ENCODE assay signal across 8 mouse cellular contexts in the genomic region with DNA sequence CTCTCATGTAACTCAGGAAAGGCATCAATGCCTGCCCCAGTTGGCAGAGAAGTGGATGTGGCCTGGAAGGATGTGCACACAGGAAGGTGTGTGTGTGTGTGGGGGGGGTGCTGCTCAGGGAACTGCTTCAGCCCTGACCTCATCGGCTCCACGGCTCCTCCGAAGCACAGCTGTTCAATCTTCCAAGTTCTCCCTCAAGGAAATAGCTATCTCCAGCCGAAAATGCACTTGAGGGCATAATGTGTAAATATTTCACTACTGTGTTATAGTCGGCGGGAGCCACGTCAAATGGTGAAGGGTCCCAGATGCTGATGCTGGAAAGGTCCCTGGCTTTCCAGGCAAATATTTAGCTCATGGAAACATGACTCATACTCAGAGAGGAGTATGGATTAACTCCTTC. TPM values are rescaled to one million over a fixed set of nuclear protein-coding genes. Genes with fewer than 3 reads are reported as not detected.
A peak's percentile ranks its signal among the peaks of the same experiment; 100 is the strongest.
DNase-seq lines count a peak whose midpoint lies in the region; ATAC-seq and TF ChIP-seq lines count a peak whose summit lies in the region.

No protein-coding gene starts in this region.

- intact Hi-C loops in left cerebral cortex, postnatal 25 days (cut with DNase I), result no loop called here

- H3K27ac ChIP-seq in heart, embryonic 15.5 days, result peak overlapping the region; percentile 76
- H3K27ac ChIP-seq in limb, embryonic 12.5 days, result peak overlapping the region; percentile 86
- H3K27ac ChIP-seq in thymus, adult 2 months (ENCODE audit: control insufficient read depth, insufficient read depth, low read length), result no peak overlapping the region

- DNase-seq in 3T3-L1 (ENCODE audit: low read depth, low spot score) (peak; percentile 39), NIH3T3 (ENCODE audit: low read depth) (peak; percentile 70)
- DNase-seq in left cerebral cortex, postnatal 25 days (ENCODE audit: low spot score in 2 of 2), result no peak
- no peak for DNase-seq in frontal cortex, postnatal 10 days (ENCODE audit: low spot score in 2 of 2)
- DNase-seq in thymus, adult 2 months, result no peak

- TF ChIP-seq CTCF in thymus, adult 2 months (IDR thresholded peaks at IDR 0.05; ENCODE audit: borderline replicate concordance, control insufficient read depth, extremely low read depth, insufficient read depth, low read length, poor library complexity), result no peak

- peaks cover 22% of the 10 kb centered on the region for H3K4me1 ChIP-seq in heart, embryonic 15.5 days (replicated peaks)
- H3K4me1 ChIP-seq in limb, embryonic 12.5 days (replicated peaks), result peaks cover 37% of the 10 kb centered on the region
- H3K4me1 ChIP-seq in thymus, adult 2 months (replicated peaks; ENCODE audit: control insufficient read depth, insufficient read depth, low read length), result no peaks in the 10 kb centered on the region

- peak; percentile 73 for ATAC-seq in heart, embryonic 15.5 days (replicated peaks; ENCODE audit: insufficient number of reproducible peaks, insufficient read depth, low FRiP score, low read depth)
- ATAC-seq in limb, embryonic 12.5 days (ENCODE audit: insufficient number of reproducible peaks, insufficient read depth, low FRiP score, low TSS enrichment, low read depth), result no peak
- ATAC-seq in cerebellum, adult (ENCODE audit: insufficient number of reproducible peaks, low FRiP score, low TSS enrichment), result no peak

- peak overlapping the region; percentile 9; the same call in 1 of the 2 replicates for H3K4me2 ChIP-seq in heart, embryonic 15.5 days
- H3K4me2 ChIP-seq in limb, embryonic 12.5 days, result no peak overlapping the region

- 26% methylated on average over 7 of the region's 7 CpGs for WGBS in heart, embryonic 15.5 days
- 34% methylated on average over 7 of the region's 7 CpGs for WGBS in limb, embryonic 12.5 days
- 41% methylated on average over 7 of the region's 7 CpGs for WGBS in thymus, adult 2 months

- H3K27me3 ChIP-seq in heart, embryonic 15.5 days, result 0 out of 2 replicates have a peak, but pooled peaks cover 7% of the 10 kb centered on the region
- H3K27me3 ChIP-seq in limb, embryonic 12.5 days, result no peaks in the 10 kb centered on the region
- no peaks in the 10 kb centered on the region for H3K27me3 ChIP-seq in thymus, adult 2 months (ENCODE audit: control insufficient read depth, insufficient read depth, low read length)

- no peaks in the 10 kb centered on the region for H3K36me3 ChIP-seq in heart, embryonic 15.5 days
- H3K36me3 ChIP-seq in limb, embryonic 12.5 days, result peaks cover 85% of the 10 kb centered on the region
- no peaks in the 10 kb centered on the region for H3K36me3 ChIP-seq in thymus, adult 2 months (ENCODE audit: control insufficient read depth, insufficient read depth, low read length)

- no peaks in the 10 kb centered on the region for H3K9me3 ChIP-seq in heart, embryonic 15.5 days (replicated peaks)
- H3K9me3 ChIP-seq in limb, embryonic 12.5 days, result no peaks in the 10 kb centered on the region

- TF ChIP-seq POLR2A in thymus, adult 2 months (IDR thresholded peaks at IDR 0.05; ENCODE audit: control insufficient read depth, extremely low read depth, insufficient read depth, low read length, poor library complexity), result no peak

- H3K9ac ChIP-seq in heart, embryonic 15.5 days, result no peak overlapping the region
- H3K9ac ChIP-seq in limb, embryonic 12.5 days (replicated peaks), result no peak overlapping the region

- H3K4me3 ChIP-seq in heart, embryonic 15.5 days, result no peak overlapping the region
- H3K4me3 ChIP-seq in limb, embryonic 12.5 days (replicated peaks), result no peak overlapping the region
- no peak overlapping the region for H3K4me3 ChIP-seq in thymus, adult 2 months (ENCODE audit: control insufficient read depth, insufficient read depth, low read length)

RNA-seq across cellular contexts. Expression of a gene that starts 25.6 kb away (rescaled TPM):
- 36.9 and 49.0 TPM in 2 replicates for polyA plus RNA-seq in heart, embryonic 15.5 days (2015; fragmentation: Nextera tagmentation; extraction: Ambion mirVana)
- polyA plus RNA-seq in limb, embryonic 12.5 days (2016; fragmentation: Nextera tagmentation; extraction: Ambion mirVana), result 111 and 113 TPM in 2 replicates
- 1 to 10 TPM; 3.8 to 4.1 TPM for total RNA-seq in left cerebral cortex, postnatal 25 days (2021)
- polyA plus RNA-seq in thymus, adult 2 months (2012; rRNA removed), result 32.1 and 33.8 TPM in 2 replicates

Comparison
In these comparisons a context has a peak if more than half of its experiments do, and no peak if none do; other contexts are left out.
1. DNase-seq: peak in 3T3-L1 (single experiment) and NIH3T3 (single experiment); none in left cerebral cortex, postnatal 25 days (0 of 2), frontal cortex, postnatal 10 days (0 of 2) and thymus, adult 2 months (single experiment).